Mouse (Mus musculus) megakaryocyte, embryonic 14.5 days (primary cell): ENCODE results near the gene Gpa33.

Experiments
- FLI1 ChIP-seq: IDR thresholded peaks from 2 replicates; pipeline ENCODE4 v1.6.1; 2012; ENCODE audit warnings: low read length, inconsistent platforms, mixed read lengths
- GATA1 ChIP-seq: IDR thresholded peaks from 3 replicates; pipeline ENCODE4 v1.6.1; 2012; ENCODE audit warnings: mixed read lengths, low read length, inconsistent platforms, borderline replicate concordance

DNA sequence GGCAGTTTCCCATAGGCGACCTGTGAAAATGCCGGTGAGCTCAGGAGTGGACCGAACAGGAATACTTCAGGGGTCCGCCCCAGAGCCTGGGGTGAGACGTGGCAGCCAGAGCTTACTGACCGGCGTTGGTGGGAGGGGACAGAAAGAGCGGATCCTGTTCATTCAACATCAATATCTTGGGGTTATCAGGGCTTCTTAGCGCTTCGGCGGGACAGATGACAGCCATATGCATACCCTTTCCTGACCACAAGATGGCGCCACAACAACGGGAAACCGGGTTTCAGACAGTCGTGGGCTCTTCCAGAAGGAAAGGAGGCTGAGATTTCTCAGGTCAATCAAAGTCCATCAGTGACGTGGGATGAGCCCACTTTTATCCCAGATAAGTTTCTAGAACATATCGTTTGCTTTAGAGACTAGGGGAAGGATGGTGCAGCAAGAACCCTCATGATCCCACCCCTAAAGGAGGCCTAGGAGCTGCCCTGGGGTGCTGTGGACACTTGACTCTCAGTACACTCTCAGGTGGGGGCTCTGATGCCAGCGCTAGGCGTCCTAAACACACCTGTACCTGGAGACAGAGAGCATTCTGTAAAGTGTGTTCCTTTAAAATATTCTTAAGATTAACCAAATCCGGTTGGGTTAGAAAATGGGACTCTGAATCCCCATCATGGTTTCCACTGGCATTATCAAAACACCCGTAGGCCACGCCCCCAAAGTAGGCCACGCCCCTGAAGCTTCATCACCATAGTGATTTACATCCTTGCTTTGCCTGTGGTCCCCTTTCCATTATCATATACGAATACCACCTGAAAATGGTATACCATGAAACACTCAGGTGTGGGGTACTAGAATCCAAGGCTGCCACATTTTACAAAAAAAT lies 30.8 kb downstream of the Gpa33 start:
- no peak for TF ChIP-seq GATA1
- no peak for TF ChIP-seq FLI1
